Mouse (Mus musculus) bone marrow, adult 2 months (tissue): ENCODE data around the gene Arid1b.

Experiments used
- CTCF ChIP-seq: fragments of 200-500 bp; IDR thresholded peaks from 2 replicates; pipeline ENCODE4 v1.5.1; 2011; ENCODE audit warnings: low read length, control low read depth; ENCODE audit not compliant: control insufficient read depth, insufficient read depth
- POLR2A ChIP-seq: fragments of 200-500 bp; IDR thresholded peaks from 2 replicates; pipeline ENCODE4 v1.6.1; 2011; ENCODE audit warnings: low read depth, mild to moderate bottlenecking, control low read depth, low read length, borderline replicate concordance; ENCODE audit not compliant: control insufficient read depth

GRCm38 (mm10) chr17:5224932-5225331, 230.8 kb downstream of the Arid1b start:
- no peak for TF ChIP-seq CTCF
- TF ChIP-seq POLR2A = no peak
